Mouse (Mus musculus): Measurements from ENCODE around the gene Nrsn2. TPM values are rescaled to one million over a fixed set of nuclear protein-coding genes. Genes with fewer than 3 reads are reported as not detected.

The Nrsn2 gene
- polyA plus RNA-seq, 1 experiment from 2014 or later = 1.7 TPM

- Histone ChIP-seq H3K4me2 (replicated peaks; ENCODE audit: low read depth, low read length) (peak overlapping the region; percentile 94), H3K9me3 (ENCODE audit: control insufficient read depth, low read length) (peaks cover under 1% of the 10 kb centered on the region; the same call in 1 of the 2 replicates), H3K4me1 (ENCODE audit: control insufficient read depth, insufficient read depth, low read length) (peaks cover 35% of the 10 kb centered on the region), H3K36me3 (ENCODE audit: control insufficient read depth, insufficient read depth, low read length) (peaks cover 4% of the 10 kb centered on the region; the same call in 1 of the 2 replicates), H3K4me3 (ENCODE audit: low read length) (peak overlapping the region; percentile 84), H3K27ac (ENCODE audit: low read depth, low read length) (peak overlapping the region; percentile 99), H3K9ac (ENCODE audit: low read depth, low read length) (peak overlapping the region; percentile 97; the same call in 1 of the 2 replicates), H3K27me3 (ENCODE audit: control insufficient read depth, insufficient read depth, low read length) (no peaks in the 10 kb centered on the region)
- ATAC-seq (ENCODE audit: low FRiP score, low TSS enrichment) = peak; percentile 82
- WGBS = 1% methylated on average over 15 of the region's 15 CpGs
Measured at GRCm38 (mm10) chr2:152410971-152411371, 34.5 kb upstream of the Nrsn2 start.

- Histone ChIP-seq H3K4me3 (ENCODE audit: low read length) (no peak overlapping the region), H3K36me3 (ENCODE audit: control insufficient read depth, insufficient read depth, low read length) (peaks cover 4% of the 10 kb centered on the region; the same call in 1 of the 2 replicates), H3K27ac (ENCODE audit: low read depth, low read length) (peak overlapping the region; percentile 99), H3K9ac (ENCODE audit: low read depth, low read length) (no peak overlapping the region), H3K4me2 (replicated peaks; ENCODE audit: low read depth, low read length) (no peak overlapping the region), H3K9me3 (ENCODE audit: control insufficient read depth, low read length) (no peaks in the 10 kb centered on the region), H3K27me3 (ENCODE audit: control insufficient read depth, insufficient read depth, low read length) (no peaks in the 10 kb centered on the region), H3K4me1 (ENCODE audit: control insufficient read depth, insufficient read depth, low read length) (peaks cover 32% of the 10 kb centered on the region)
- no peak for ATAC-seq (ENCODE audit: low FRiP score, low TSS enrichment)
- WGBS = 59% methylated on average over 6 of the region's 6 CpGs
Measured at GRCm38 (mm10) chr2:152409781-152410180, 33.3 kb upstream of the Nrsn2 start.

- peak overlapping the region; percentile 32 for H3K4me3 ChIP-seq (ENCODE audit: low read length)
- H3K4me2 ChIP-seq (replicated peaks; ENCODE audit: low read depth, low read length) = peak overlapping the region; percentile 57
- H3K27me3 ChIP-seq (ENCODE audit: control insufficient read depth, insufficient read depth, low read length) = no peaks in the 10 kb centered on the region
- H3K36me3 ChIP-seq (ENCODE audit: control insufficient read depth, insufficient read depth, low read length) = no peaks in the 10 kb centered on the region
- peak; percentile 95 for ATAC-seq (ENCODE audit: low FRiP score, low TSS enrichment)
- peak overlapping the region; percentile 23; the same call in 1 of the 2 replicates for H3K9ac ChIP-seq (ENCODE audit: low read depth, low read length)
- H3K27ac ChIP-seq (ENCODE audit: low read depth, low read length) = peak overlapping the region; percentile 76
- WGBS = under 1% methylated on average over 19 of the region's 19 CpGs
- H3K4me1 ChIP-seq (ENCODE audit: control insufficient read depth, insufficient read depth, low read length) = peaks cover 23% of the 10 kb centered on the region
- no peaks in the 10 kb centered on the region for H3K9me3 ChIP-seq (ENCODE audit: control insufficient read depth, low read length)
Measured at GRCm38 (mm10) chr2:152406126-152406525, 29.7 kb upstream of the Nrsn2 start.

GRCm38 (mm10) chr2:152399122-152399542, 22.7 kb upstream of the Nrsn2 start:
- no peak for ATAC-seq (ENCODE audit: low FRiP score, low TSS enrichment)
- H3K4me3 ChIP-seq (ENCODE audit: low read length) = peak overlapping the region; percentile 92
- H3K9ac ChIP-seq (ENCODE audit: low read depth, low read length) = peak overlapping the region; percentile 98; the same call in 1 of the 2 replicates
- peak overlapping the region; percentile 80 for H3K4me2 ChIP-seq (replicated peaks; ENCODE audit: low read depth, low read length)
- under 1% methylated on average over 13 of the region's 13 CpGs for WGBS
- H3K27ac ChIP-seq (ENCODE audit: low read depth, low read length) = peak overlapping the region; percentile 99
- H3K27me3 ChIP-seq (ENCODE audit: control insufficient read depth, insufficient read depth, low read length) = no peaks in the 10 kb centered on the region
- peaks cover 14% of the 10 kb centered on the region for H3K4me1 ChIP-seq (ENCODE audit: control insufficient read depth, insufficient read depth, low read length)
- no peaks in the 10 kb centered on the region for H3K9me3 ChIP-seq (ENCODE audit: control insufficient read depth, low read length)
- H3K36me3 ChIP-seq (ENCODE audit: control insufficient read depth, insufficient read depth, low read length) = no peaks in the 10 kb centered on the region; the same call in 1 of the 2 replicates

- H3K4me3 ChIP-seq (ENCODE audit: low read length) = peak overlapping the region; percentile 92
- peak overlapping the region; percentile 80 for H3K4me2 ChIP-seq (replicated peaks; ENCODE audit: low read depth, low read length)
- under 1% methylated on average over 38 of the region's 38 CpGs for WGBS
- H3K27me3 ChIP-seq (ENCODE audit: control insufficient read depth, insufficient read depth, low read length) = no peaks in the 10 kb centered on the region
- peak; percentile 84 for ATAC-seq (ENCODE audit: low FRiP score, low TSS enrichment)
- no peaks in the 10 kb centered on the region; the same call in 1 of the 2 replicates for H3K36me3 ChIP-seq (ENCODE audit: control insufficient read depth, insufficient read depth, low read length)
- H3K9me3 ChIP-seq (ENCODE audit: control insufficient read depth, low read length) = no peaks in the 10 kb centered on the region
- peaks cover 19% of the 10 kb centered on the region for H3K4me1 ChIP-seq (ENCODE audit: control insufficient read depth, insufficient read depth, low read length)
- peak overlapping the region; percentile 98 for H3K9ac ChIP-seq (ENCODE audit: low read depth, low read length)
- peak overlapping the region; percentile 99 for H3K27ac ChIP-seq (ENCODE audit: low read depth, low read length)
Measured at GRCm38 (mm10) chr2:152398691-152399090, 22.3 kb upstream of the Nrsn2 start.

GRCm38 (mm10) chr2:152397680-152398435, 21.4 kb upstream of the Nrsn2 start, which contains the start of gene Sox12:
TSS of gene Sox12 (minus strand) at chr2:152398063.
- Histone ChIP-seq H3K4me1 (ENCODE audit: control insufficient read depth, insufficient read depth, low read length) (peaks cover 26% of the 10 kb centered on the region), H3K4me2 (replicated peaks; ENCODE audit: low read depth, low read length) (peak within 1 kb of the TSS; percentile 80), H3K9ac (ENCODE audit: low read depth, low read length) (peak within 1 kb of the TSS; percentile 98), H3K27ac (ENCODE audit: low read depth, low read length) (peak within 1 kb of the TSS; percentile 99), H3K36me3 (ENCODE audit: control insufficient read depth, insufficient read depth, low read length) (peaks cover 4% of the 10 kb centered on the region; the same call in 1 of the 2 replicates), H3K27me3 (ENCODE audit: control insufficient read depth, insufficient read depth, low read length) (no peaks in the 10 kb centered on the region), H3K4me3 (ENCODE audit: low read length) (peak within 1 kb of the TSS; percentile 92), H3K9me3 (ENCODE audit: control insufficient read depth, low read length) (no peaks in the 10 kb centered on the region)
- peak; percentile 60 for ATAC-seq (ENCODE audit: low FRiP score, low TSS enrichment)
- under 1% methylated on average over 87 of the region's 104 CpGs for WGBS

GRCm38 (mm10) chr2:152397004-152397589, 20.7 kb upstream of the Nrsn2 start:
- peaks cover 4% of the 10 kb centered on the region; the same call in 1 of the 2 replicates for H3K36me3 ChIP-seq (ENCODE audit: control insufficient read depth, insufficient read depth, low read length)
- no peaks in the 10 kb centered on the region for H3K9me3 ChIP-seq (ENCODE audit: control insufficient read depth, low read length)
- H3K4me3 ChIP-seq (ENCODE audit: low read length) = peak overlapping the region; percentile 92
- ATAC-seq (ENCODE audit: low FRiP score, low TSS enrichment) = peak; percentile 1; the same call in 1 of the 2 replicates
- peak overlapping the region; percentile 99 for H3K27ac ChIP-seq (ENCODE audit: low read depth, low read length)
- peaks cover 26% of the 10 kb centered on the region for H3K4me1 ChIP-seq (ENCODE audit: control insufficient read depth, insufficient read depth, low read length)
- no peaks in the 10 kb centered on the region for H3K27me3 ChIP-seq (ENCODE audit: control insufficient read depth, insufficient read depth, low read length)
- peak overlapping the region; percentile 98 for H3K9ac ChIP-seq (ENCODE audit: low read depth, low read length)
- under 1% methylated on average over 57 of the region's 77 CpGs for WGBS
- peak overlapping the region; percentile 80 for H3K4me2 ChIP-seq (replicated peaks; ENCODE audit: low read depth, low read length)

GRCm38 (mm10) chr2:152396110-152397003, 19.9 kb upstream of the Nrsn2 start:
- Histone ChIP-seq H3K36me3 (ENCODE audit: control insufficient read depth, insufficient read depth, low read length) (peaks cover 4% of the 10 kb centered on the region; the same call in 1 of the 2 replicates), H3K4me2 (replicated peaks; ENCODE audit: low read depth, low read length) (peak overlapping the region; percentile 80), H3K9ac (ENCODE audit: low read depth, low read length) (peak overlapping the region; percentile 98), H3K9me3 (ENCODE audit: control insufficient read depth, low read length) (no peaks in the 10 kb centered on the region), H3K4me1 (ENCODE audit: control insufficient read depth, insufficient read depth, low read length) (peaks cover 26% of the 10 kb centered on the region), H3K27ac (ENCODE audit: low read depth, low read length) (peak overlapping the region; percentile 99), H3K27me3 (ENCODE audit: control insufficient read depth, insufficient read depth, low read length) (no peaks in the 10 kb centered on the region), H3K4me3 (ENCODE audit: low read length) (peak overlapping the region; percentile 92)
- WGBS = under 1% methylated on average over 42 of the region's 46 CpGs
- peak; percentile 68 for ATAC-seq (ENCODE audit: low FRiP score, low TSS enrichment)
